In the genomic region with DNA sequence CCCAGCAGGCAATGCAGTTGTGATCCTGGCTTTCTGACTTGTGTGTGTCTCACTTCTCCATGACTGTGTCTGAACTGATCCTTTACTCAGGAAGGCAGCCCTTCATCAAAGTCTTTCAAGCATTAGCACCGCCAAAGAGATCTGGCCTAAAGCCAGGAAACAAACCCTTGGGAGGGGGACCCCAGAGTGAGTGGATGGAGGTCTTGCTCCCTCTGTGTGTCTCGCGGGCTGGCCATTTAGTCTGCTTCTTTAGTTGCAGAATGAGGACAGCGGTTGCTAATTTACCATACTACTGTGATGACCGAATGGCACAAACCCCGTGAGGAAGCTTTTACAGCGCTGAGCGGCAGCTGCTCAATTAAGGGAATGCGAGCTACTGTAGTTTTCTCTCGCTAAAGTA, we compare ENCODE assay signal across 18 mouse cellular contexts.
A peak's percentile ranks its signal among the peaks of the same experiment; 100 is the strongest.
DNase-seq lines count a peak whose midpoint lies in the region; ATAC-seq and TF ChIP-seq lines count a peak whose summit lies in the region.
"Had no signal": no experiment of that assay in that cellular context is flagged by ENCODE, and none has a peak within 500 bp of the region (broad histone marks: within the 10 kb centered on the region; RNA-seq: fewer than 3 reads in every experiment).

No protein-coding gene starts in this region.

- WGBS in hindbrain, postnatal 0 days, result 25% methylated on average over 10 of the region's 10 CpGs
- 23% methylated on average over 10 of the region's 10 CpGs for WGBS in hindbrain, embryonic 16.5 days
- 39% methylated on average over 10 of the region's 10 CpGs for WGBS in neural tube, embryonic 12.5 days
- 34% methylated on average over 10 of the region's 10 CpGs for WGBS in midbrain, postnatal 0 days

- ATAC-seq in hindbrain, postnatal 0 days, result no peak
- no peak for ATAC-seq in hindbrain, embryonic 16.5 days
- 0 out of 2 replicates have a peak, but pooled peaks have one; percentile 29 for ATAC-seq in neural tube, embryonic 12.5 days (ENCODE audit: low FRiP score, low read depth)
- ATAC-seq in midbrain, postnatal 0 days (ENCODE audit: low FRiP score), result no peak
- ATAC-seq: intestine, embryonic 16.5 days; lung, postnatal 0 days had no signal

- H3K36me3 ChIP-seq in hindbrain, postnatal 0 days (ENCODE audit: insufficient read depth, low read length), result no peaks in the 10 kb centered on the region
- H3K36me3 ChIP-seq in hindbrain, embryonic 16.5 days (ENCODE audit: control insufficient read depth, insufficient read depth, low read length), result no peaks in the 10 kb centered on the region
- no peaks in the 10 kb centered on the region for H3K36me3 ChIP-seq in neural tube, embryonic 12.5 days
- H3K36me3 ChIP-seq in midbrain, postnatal 0 days (ENCODE audit: insufficient read depth, low read length), result no peaks in the 10 kb centered on the region
- H3K36me3 ChIP-seq: heart, embryonic 12.5 days; hindbrain, embryonic 13.5 days; limb, embryonic 15.5 days; liver, embryonic 15.5 days had no signal

- no peaks in the 10 kb centered on the region for H3K4me1 ChIP-seq in hindbrain, postnatal 0 days (ENCODE audit: insufficient read depth, low read length)
- H3K4me1 ChIP-seq in hindbrain, embryonic 16.5 days (ENCODE audit: control insufficient read depth, insufficient read depth, low read depth, low read length), result peaks cover 4% of the 10 kb centered on the region; the same call in 1 of the 2 replicates
- peaks cover 11% of the 10 kb centered on the region for H3K4me1 ChIP-seq in neural tube, embryonic 12.5 days
- H3K4me1 ChIP-seq in midbrain, postnatal 0 days (ENCODE audit: insufficient read depth, low read length), result no peaks in the 10 kb centered on the region

- H3K9ac ChIP-seq in hindbrain, postnatal 0 days (replicated peaks; ENCODE audit: low read length), result no peak overlapping the region
- no peak overlapping the region for H3K9ac ChIP-seq in hindbrain, embryonic 16.5 days (ENCODE audit: low read depth, low read length)
- no peak overlapping the region for H3K9ac ChIP-seq in neural tube, embryonic 12.5 days
- no peak overlapping the region for H3K9ac ChIP-seq in midbrain, postnatal 0 days (replicated peaks; ENCODE audit: low read length, poor library complexity, severe bottlenecking)
- H3K9ac ChIP-seq: heart, embryonic 12.5 days; hindbrain, embryonic 13.5 days; limb, embryonic 15.5 days; liver, embryonic 15.5 days had no signal

- H3K4me2 ChIP-seq in hindbrain, postnatal 0 days (ENCODE audit: low read depth, low read length), result no peak overlapping the region
- H3K4me2 ChIP-seq in hindbrain, embryonic 16.5 days (ENCODE audit: low read length), result no peak overlapping the region
- 0 out of 2 replicates have a peak overlapping the region, but pooled peaks have one; percentile 7 for H3K4me2 ChIP-seq in neural tube, embryonic 12.5 days (replicated peaks)
- no peak overlapping the region for H3K4me2 ChIP-seq in midbrain, postnatal 0 days (ENCODE audit: low read depth, low read length, poor library complexity, severe bottlenecking)
- H3K4me2 ChIP-seq: heart, embryonic 12.5 days; hindbrain, embryonic 13.5 days; limb, embryonic 15.5 days; liver, embryonic 15.5 days had no signal

- TF ChIP-seq CTCF in hindbrain, postnatal 0 days (IDR thresholded peaks at IDR 0.05; ENCODE audit: low read depth), result no peak
- no peak for TF ChIP-seq CTCF in midbrain, postnatal 0 days (IDR thresholded peaks at IDR 0.05)
- TF ChIP-seq CTCF in layer of hippocampus, adult 2 months (conservative IDR thresholded peaks at IDR 0.05), result no peak

- H3K4me3 ChIP-seq in hindbrain, postnatal 0 days (ENCODE audit: low read length), result no peak overlapping the region
- no peak overlapping the region for H3K4me3 ChIP-seq in hindbrain, embryonic 16.5 days (ENCODE audit: low read length)
- no peak overlapping the region for H3K4me3 ChIP-seq in neural tube, embryonic 12.5 days
- H3K4me3 ChIP-seq in midbrain, postnatal 0 days (ENCODE audit: low read depth, low read length), result no peak overlapping the region
- H3K4me3 ChIP-seq in layer of hippocampus, adult 2 months, result no peak overlapping the region
- H3K4me3 ChIP-seq: heart, embryonic 12.5 days; hindbrain, embryonic 13.5 days; limb, embryonic 15.5 days; liver, embryonic 15.5 days had no signal

- no peaks in the 10 kb centered on the region for H3K27me3 ChIP-seq in hindbrain, postnatal 0 days (ENCODE audit: insufficient read depth, low read length)
- no peaks in the 10 kb centered on the region for H3K27me3 ChIP-seq in hindbrain, embryonic 16.5 days (replicated peaks; ENCODE audit: control insufficient read depth, insufficient read depth, low read length)
- H3K27me3 ChIP-seq in neural tube, embryonic 12.5 days (replicated peaks), result 0 out of 2 replicates have a peak, but pooled peaks cover 2% of the 10 kb centered on the region
- no peaks in the 10 kb centered on the region; the same call in none of the 2 replicates for H3K27me3 ChIP-seq in midbrain, postnatal 0 days (ENCODE audit: insufficient read depth, low read length)
- H3K27me3 ChIP-seq: liver, embryonic 15.5 days had no signal

- DNase-seq in hindbrain, postnatal 0 days (ENCODE audit: low spot score), result peak; percentile 40
- no peak for DNase-seq in neural tube, embryonic 10.5 days (ENCODE audit: extremely low spot score, low spot score)
- DNase-seq in midbrain, postnatal 0 days (ENCODE audit: low spot score), result peak; percentile 30
- no peak for DNase-seq in kidney, postnatal 14 days
- DNase-seq in layer of hippocampus, adult 2 months (ENCODE audit: low spot score in 2 of 2), result no peak
- DNase-seq: cerebellum, adult 9-10 months; gastrocnemius, postnatal 10 days; heart, adult 11 months; heart, postnatal 14 days had no signal

- no peak overlapping the region for H3K27ac ChIP-seq in hindbrain, postnatal 0 days
- H3K27ac ChIP-seq in hindbrain, embryonic 16.5 days (ENCODE audit: low read depth, low read length), result no peak overlapping the region
- no peak overlapping the region for H3K27ac ChIP-seq in neural tube, embryonic 12.5 days
- no peak overlapping the region for H3K27ac ChIP-seq in midbrain, postnatal 0 days (ENCODE audit: low read depth, low read length)
- H3K27ac ChIP-seq in layer of hippocampus, adult 2 months, result no peak overlapping the region
- H3K27ac ChIP-seq: hindbrain, embryonic 13.5 days; limb, embryonic 15.5 days; liver, embryonic 15.5 days; stomach, postnatal 0 days had no signal

- H3K9me3 ChIP-seq in hindbrain, postnatal 0 days (ENCODE audit: low read length), result no peaks in the 10 kb centered on the region
- no peaks in the 10 kb centered on the region for H3K9me3 ChIP-seq in hindbrain, embryonic 16.5 days (ENCODE audit: control insufficient read depth, low read length)
- no peaks in the 10 kb centered on the region for H3K9me3 ChIP-seq in neural tube, embryonic 12.5 days
- H3K9me3 ChIP-seq in midbrain, postnatal 0 days (ENCODE audit: low read length), result no peaks in the 10 kb centered on the region
- H3K9me3 ChIP-seq: heart, embryonic 12.5 days; hindbrain, embryonic 13.5 days; limb, embryonic 15.5 days; liver, embryonic 15.5 days had no signal

Comparison
In these comparisons a context has a peak if more than half of its experiments do, and no peak if none do; other contexts are left out.
1. DNase-seq: peak in hindbrain, postnatal 0 days (single experiment) and midbrain, postnatal 0 days (single experiment); none in neural tube, embryonic 10.5 days (single experiment), kidney, postnatal 14 days (single experiment) and layer of hippocampus, adult 2 months (0 of 2).